Mouse (Mus musculus) hindbrain, embryonic 15.5 days (tissue): ENCODE data around the gene Gm10260. TPM values are rescaled to one million over a fixed set of nuclear protein-coding genes. Genes with fewer than 3 reads are reported as not detected.

Experiments used
- ATAC-seq: fragments of 200-750 bp; cut with Nextera tagmentation; 2 replicates; pipeline ENCODE4 v1.8.0; 2017; ENCODE audit warnings: low read depth, moderate number of reproducible peaks, moderate TSS enrichment; ENCODE audit not compliant: low FRiP score
- H3K27ac ChIP-seq: fragments of 300-500 bp; sonication (generic); replicated peaks from 2 replicates; pipeline ENCODE4 v1.5.1; 2015; ENCODE audit warnings: mild to moderate bottlenecking, inconsistent platforms
- H3K27me3 ChIP-seq: fragments of 300-500 bp; sonication (generic); 2 replicates; pipeline ENCODE4 v1.6.1; 2015; ENCODE audit warnings: control low read depth, inconsistent platforms
- H3K36me3 ChIP-seq: fragments of 300-500 bp; sonication (generic); 2 replicates; pipeline ENCODE4 v1.6.1; 2015; ENCODE audit warnings: control low read depth, inconsistent platforms
- H3K4me1 ChIP-seq: fragments of 300-500 bp; sonication (generic); replicated peaks from 2 replicates; pipeline ENCODE4 v1.6.1; 2015; ENCODE audit warnings: control low read depth, inconsistent platforms
- H3K4me2 ChIP-seq: fragments of 300-500 bp; sonication (generic); 2 replicates; pipeline ENCODE4 v1.6.1; 2015; ENCODE audit warnings: moderate library complexity, mild to moderate bottlenecking, inconsistent platforms
- H3K4me3 ChIP-seq: fragments of 300-500 bp; sonication (generic); 2 replicates; pipeline ENCODE4 v1.5.1; 2015; ENCODE audit warnings: mild to moderate bottlenecking, inconsistent platforms
- H3K9ac ChIP-seq: fragments of 300-500 bp; sonication (generic); 2 replicates; pipeline ENCODE4 v1.6.1; 2015; ENCODE audit warnings: inconsistent platforms
- H3K9me3 ChIP-seq: fragments of 300-500 bp; sonication (generic); 2 replicates; pipeline ENCODE4 v1.6.1; 2016; ENCODE audit warnings: control low read depth, inconsistent platforms
- WGBS: fragments of 180-500 bp; shearing (Covaris S2); methylation state at CpG from one replicate; pipeline ENCODE4 v1.1.7; 2015; 5-methylcytosine and 5-hydroxymethylcytosine counted together
- polyA plus RNA-seq: library from polyadenylated mRNA; unstranded; fragments of >200 nt; fragmentation: Nextera tagmentation; extraction: Ambion mirVana; gene quantifications from 2 replicates; pipeline ENCODE4 v1.2.1, GENCODE M21; 2015

The Gm10260 gene
- polyA plus RNA-seq, 1 experiment from 2014 or later = 1.9 TPM

GRCm38 (mm10) chr13:97781637-97782036 lies 21.2 kb upstream of the Gm10260 start:
- no peaks in the 10 kb centered on the region for H3K9me3 ChIP-seq
- no peak overlapping the region for H3K4me3 ChIP-seq
- H3K27me3 ChIP-seq = no peaks in the 10 kb centered on the region
- no peak overlapping the region for H3K4me2 ChIP-seq
- no peaks in the 10 kb centered on the region for H3K36me3 ChIP-seq
- 91% methylated on average over 7 of the region's 7 CpGs for WGBS
- H3K4me1 ChIP-seq = 0 out of 2 replicates have a peak, but pooled peaks cover 3% of the 10 kb centered on the region
- H3K27ac ChIP-seq = no peak overlapping the region
- ATAC-seq = no peak
- no peak overlapping the region for H3K9ac ChIP-seq

DNA sequence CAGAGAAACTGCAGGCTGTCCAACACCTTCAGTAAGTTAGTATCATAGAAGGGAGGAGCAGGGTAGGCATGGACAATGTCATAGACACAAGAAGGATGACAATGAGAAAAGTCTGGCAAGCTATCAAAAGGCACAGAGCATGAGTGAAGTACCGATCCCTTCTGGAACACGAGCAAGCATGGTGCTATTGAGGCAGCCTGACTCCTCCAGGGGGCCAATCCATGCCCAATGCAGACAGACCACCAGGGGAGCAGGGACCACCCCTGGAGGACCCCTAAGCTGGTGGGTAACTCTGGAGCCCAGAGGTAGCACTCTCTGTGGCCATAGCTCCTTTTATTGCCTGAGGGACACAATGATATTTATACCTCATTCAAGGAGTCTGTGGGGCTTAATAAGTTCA lies 20.1 kb upstream of the Gm10260 start:
- no peak overlapping the region for H3K27ac ChIP-seq
- no peaks in the 10 kb centered on the region for H3K36me3 ChIP-seq
- no peaks in the 10 kb centered on the region for H3K9me3 ChIP-seq
- H3K9ac ChIP-seq = no peak overlapping the region
- no peak for ATAC-seq
- H3K27me3 ChIP-seq = no peaks in the 10 kb centered on the region
- 71% methylated on average over 2 of the region's 2 CpGs for WGBS
- H3K4me2 ChIP-seq = no peak overlapping the region
- H3K4me3 ChIP-seq = no peak overlapping the region
- H3K4me1 ChIP-seq = 0 out of 2 replicates have a peak, but pooled peaks cover 6% of the 10 kb centered on the region

- ATAC-seq = no peak
- no peaks in the 10 kb centered on the region for H3K9me3 ChIP-seq
- H3K9ac ChIP-seq = no peak overlapping the region
- H3K36me3 ChIP-seq = no peaks in the 10 kb centered on the region
- H3K27ac ChIP-seq = no peak overlapping the region
- peaks cover 11% of the 10 kb centered on the region for H3K4me1 ChIP-seq
- H3K4me3 ChIP-seq = no peak overlapping the region
- H3K4me2 ChIP-seq = no peak overlapping the region
- no peaks in the 10 kb centered on the region for H3K27me3 ChIP-seq
- WGBS = 82% methylated on average over 8 of the region's 8 CpGs
These were observed 19.4 kb upstream of the Gm10260 start for GRCm38 (mm10) chr13:97779657-97780445.

DNA sequence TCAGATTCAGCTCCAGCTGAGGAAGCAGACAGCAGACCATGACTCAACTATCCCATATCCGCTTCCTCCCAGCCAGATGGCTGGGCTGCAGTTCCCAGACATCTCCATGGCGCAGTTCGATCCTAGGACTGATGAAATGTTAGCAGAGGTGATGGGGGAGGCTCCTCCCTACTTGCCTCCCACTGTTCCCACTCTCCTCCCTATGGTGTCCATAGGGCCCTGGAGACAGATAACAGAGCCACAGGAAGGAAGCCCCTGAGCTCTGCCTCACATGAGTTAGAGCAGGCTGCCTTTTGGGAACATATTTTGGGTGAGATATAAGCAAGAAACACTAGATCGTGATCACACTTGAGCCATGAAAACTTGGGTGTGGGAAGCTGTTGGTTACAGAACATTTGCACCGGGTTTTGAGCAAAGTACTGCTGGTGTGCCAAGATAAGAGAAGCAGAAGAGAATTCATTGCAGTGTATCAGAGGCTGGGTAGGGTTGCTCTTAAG lies 18.3 kb upstream of the Gm10260 start:
- Histone ChIP-seq H3K27me3 (no peaks in the 10 kb centered on the region), H3K4me1 (peaks cover 13% of the 10 kb centered on the region), H3K36me3 (no peaks in the 10 kb centered on the region), H3K4me3 (no peak overlapping the region), H3K4me2 (no peak overlapping the region), H3K27ac (no peak overlapping the region), H3K9me3 (no peaks in the 10 kb centered on the region), H3K9ac (no peak overlapping the region)
- no peak for ATAC-seq
- WGBS = 88% methylated on average over 5 of the region's 5 CpGs

DNA sequence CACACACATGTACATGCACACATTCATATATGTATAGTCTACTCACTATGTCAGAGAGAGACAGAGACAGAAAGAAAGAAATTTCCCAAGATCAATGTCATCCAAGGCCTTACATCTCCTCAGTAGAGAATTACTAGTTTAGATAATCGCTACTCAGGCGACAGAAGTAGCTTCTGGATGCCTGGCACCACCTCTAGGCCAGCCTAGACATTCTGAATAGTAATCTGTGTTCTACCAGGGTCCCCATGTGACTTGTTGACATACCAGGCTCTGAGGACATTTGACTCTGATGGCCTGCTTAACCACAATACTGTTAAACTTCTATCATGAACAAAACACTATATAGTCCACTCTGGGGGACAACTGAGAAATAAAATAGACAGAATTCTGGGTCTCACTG lies 17.2 kb upstream of the Gm10260 start:
- H3K9ac ChIP-seq = no peak overlapping the region
- H3K27ac ChIP-seq = no peak overlapping the region
- H3K4me1 ChIP-seq = peaks cover 13% of the 10 kb centered on the region
- no peaks in the 10 kb centered on the region for H3K36me3 ChIP-seq
- no peak overlapping the region for H3K4me3 ChIP-seq
- no peak overlapping the region for H3K4me2 ChIP-seq
- no peaks in the 10 kb centered on the region for H3K9me3 ChIP-seq
- no peak for ATAC-seq
- H3K27me3 ChIP-seq = no peaks in the 10 kb centered on the region
- WGBS = 89% methylated on average over 2 of the region's 2 CpGs

- no peaks in the 10 kb centered on the region for H3K36me3 ChIP-seq
- H3K27ac ChIP-seq = no peak overlapping the region
- no peak overlapping the region for H3K4me3 ChIP-seq
- no peaks in the 10 kb centered on the region for H3K9me3 ChIP-seq
- ATAC-seq = no peak
- no peak overlapping the region for H3K9ac ChIP-seq
- H3K4me1 ChIP-seq = peaks cover 13% of the 10 kb centered on the region
- WGBS = 42% methylated on average over 3 of the region's 3 CpGs
- H3K27me3 ChIP-seq = no peaks in the 10 kb centered on the region
- H3K4me2 ChIP-seq = no peak overlapping the region
These were observed 16.3 kb upstream of the Gm10260 start for GRCm38 (mm10) chr13:97776702-97777101.

DNA sequence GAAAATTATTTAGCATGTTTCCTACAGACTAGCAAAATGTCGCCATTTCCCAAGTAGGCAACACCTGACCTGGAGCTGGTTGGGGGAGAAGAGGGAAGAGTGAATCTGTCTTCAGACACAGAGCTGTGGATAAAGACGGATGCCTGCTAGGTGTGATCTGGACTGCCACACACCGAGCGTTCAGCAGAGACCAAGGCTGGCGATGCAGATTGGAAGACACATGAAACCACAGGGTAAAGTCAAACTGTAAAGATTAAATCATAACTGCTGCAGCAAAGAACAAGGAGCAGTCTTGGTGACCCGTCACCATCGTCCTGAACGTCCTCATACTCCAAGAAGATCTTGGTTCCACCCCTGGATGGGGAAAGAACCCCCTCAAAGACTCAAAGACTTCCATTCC lies 15.5 kb upstream of the Gm10260 start:
- 94% methylated on average over 8 of the region's 8 CpGs for WGBS
- ATAC-seq = no peak

GRCm38 (mm10) chr13:97774740-97775425 lies 14.5 kb upstream of the Gm10260 start:
- WGBS = 22% methylated on average over 10 of the region's 10 CpGs
- Histone ChIP-seq H3K27ac (peak overlapping the region; percentile 67), H3K4me2 (no peak overlapping the region), H3K9ac (no peak overlapping the region), H3K4me1 (peaks cover 13% of the 10 kb centered on the region), H3K4me3 (no peak overlapping the region), H3K36me3 (no peaks in the 10 kb centered on the region), H3K9me3 (no peaks in the 10 kb centered on the region), H3K27me3 (no peaks in the 10 kb centered on the region)
- ATAC-seq = peak; percentile 88

More for the DNA sequence above, 15.5 kb upstream of the Gm10260 start:
- Histone ChIP-seq H3K27me3 (no peaks in the 10 kb centered on the region), H3K9ac (no peak overlapping the region), H3K36me3 (no peaks in the 10 kb centered on the region), H3K27ac (no peak overlapping the region), H3K9me3 (no peaks in the 10 kb centered on the region), H3K4me3 (no peak overlapping the region), H3K4me1 (peaks cover 13% of the 10 kb centered on the region), H3K4me2 (no peak overlapping the region)

DNA sequence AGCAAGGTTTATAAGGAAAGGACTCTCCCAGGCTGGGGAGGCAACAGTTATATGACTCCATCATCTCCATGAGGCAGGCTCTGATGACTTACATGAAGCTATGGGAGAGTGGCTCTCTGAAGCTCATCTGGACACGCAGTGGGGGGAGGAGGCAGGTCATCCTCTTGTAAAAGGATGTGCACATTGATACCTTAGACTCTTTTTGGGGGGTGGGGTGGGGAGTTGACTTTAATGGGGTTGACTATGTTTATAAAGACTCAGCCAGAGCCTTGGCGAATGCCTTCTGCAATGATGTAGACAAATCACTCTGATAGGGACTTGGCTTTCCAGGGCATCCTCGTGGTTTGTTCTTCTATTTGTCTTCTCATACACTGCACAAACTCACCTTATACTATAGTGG lies 8.8 kb upstream of the Gm10260 start:
- Histone ChIP-seq H3K9me3 (no peaks in the 10 kb centered on the region), H3K27me3 (no peaks in the 10 kb centered on the region), H3K4me3 (no peak overlapping the region), H3K27ac (no peak overlapping the region), H3K4me2 (no peak overlapping the region), H3K36me3 (no peaks in the 10 kb centered on the region), H3K4me1 (peaks cover 4% of the 10 kb centered on the region), H3K9ac (no peak overlapping the region)
- ATAC-seq = no peak
- 87% methylated on average over 3 of the region's 3 CpGs for WGBS

- peaks cover 4% of the 10 kb centered on the region for H3K4me1 ChIP-seq
- no peak overlapping the region for H3K27ac ChIP-seq
- no peak overlapping the region for H3K9ac ChIP-seq
- H3K36me3 ChIP-seq = no peaks in the 10 kb centered on the region
- 80% methylated on average over 3 of the region's 3 CpGs for WGBS
- no peak overlapping the region for H3K4me2 ChIP-seq
- no peak overlapping the region for H3K4me3 ChIP-seq
- H3K9me3 ChIP-seq = no peaks in the 10 kb centered on the region
- ATAC-seq = no peak
- no peaks in the 10 kb centered on the region for H3K27me3 ChIP-seq
These were observed 8.4 kb upstream of the Gm10260 start for GRCm38 (mm10) chr13:97768803-97769202.

- Histone ChIP-seq H3K4me3 (no peak overlapping the region), H3K27ac (no peak overlapping the region; the same call in 1 of the 2 replicates), H3K9me3 (no peaks in the 10 kb centered on the region), H3K9ac (no peak overlapping the region), H3K4me2 (no peak overlapping the region), H3K36me3 (no peaks in the 10 kb centered on the region), H3K4me1 (peaks cover 10% of the 10 kb centered on the region), H3K27me3 (no peaks in the 10 kb centered on the region)
- ATAC-seq = no peak
- 53% methylated on average over 7 of the region's 7 CpGs for WGBS
These were observed 7.7 kb upstream of the Gm10260 start for GRCm38 (mm10) chr13:97768046-97768682.

GRCm38 (mm10) chr13:97766600-97766999 lies 6.2 kb upstream of the Gm10260 start:
- Histone ChIP-seq H3K4me3 (no peak overlapping the region), H3K9me3 (no peaks in the 10 kb centered on the region), H3K27me3 (no peaks in the 10 kb centered on the region), H3K4me2 (no peak overlapping the region), H3K9ac (no peak overlapping the region), H3K27ac (no peak overlapping the region), H3K4me1 (peaks cover 10% of the 10 kb centered on the region), H3K36me3 (no peaks in the 10 kb centered on the region)
- no peak for ATAC-seq
- WGBS = 94% methylated on average over 3 of the region's 3 CpGs
